Mouse (Mus musculus): Measurements from ENCODE around the gene Gnb4. TPM values are rescaled to one million over a fixed set of nuclear protein-coding genes. Genes with fewer than 3 reads are reported as not detected.

Gene Gnb4
- polyA plus RNA-seq, 1 experiment, result 31.7 TPM

DNA sequence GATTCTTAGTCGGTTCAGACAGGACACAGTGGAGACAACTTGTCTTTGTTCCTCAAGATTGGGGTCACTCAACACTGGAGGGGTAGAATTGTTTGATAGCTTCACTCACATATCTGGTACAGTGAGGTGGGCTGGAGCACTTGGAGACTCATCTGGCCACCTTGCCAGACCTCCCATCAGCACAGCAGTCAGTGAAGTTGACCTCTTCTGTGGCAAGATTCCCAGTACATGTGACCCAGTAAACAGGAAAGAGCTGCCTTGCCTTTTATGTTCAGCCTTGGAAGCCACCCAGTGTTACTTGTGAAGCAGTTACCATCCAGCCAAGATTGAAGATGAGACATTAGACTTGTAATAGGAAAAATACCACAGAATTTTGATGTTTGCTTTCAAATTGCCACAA lies 78.8 kb downstream of the Gnb4 start:
- no peaks in the 10 kb centered on the region for H3K4me1 ChIP-seq (ENCODE audit: control insufficient read depth, insufficient read depth, low read length)
- TF ChIP-seq CTCF (IDR thresholded peaks at IDR 0.05; ENCODE audit: borderline replicate concordance, insufficient read depth, low read length) (no peak), POLR2A (IDR thresholded peaks at IDR 0.05; ENCODE audit: low read depth, low read length) (no peak)
- H3K27ac ChIP-seq (ENCODE audit: insufficient read depth, low read length), result no peak overlapping the region
- no peak overlapping the region for H3K4me3 ChIP-seq (ENCODE audit: insufficient read depth, low read length)

DNA sequence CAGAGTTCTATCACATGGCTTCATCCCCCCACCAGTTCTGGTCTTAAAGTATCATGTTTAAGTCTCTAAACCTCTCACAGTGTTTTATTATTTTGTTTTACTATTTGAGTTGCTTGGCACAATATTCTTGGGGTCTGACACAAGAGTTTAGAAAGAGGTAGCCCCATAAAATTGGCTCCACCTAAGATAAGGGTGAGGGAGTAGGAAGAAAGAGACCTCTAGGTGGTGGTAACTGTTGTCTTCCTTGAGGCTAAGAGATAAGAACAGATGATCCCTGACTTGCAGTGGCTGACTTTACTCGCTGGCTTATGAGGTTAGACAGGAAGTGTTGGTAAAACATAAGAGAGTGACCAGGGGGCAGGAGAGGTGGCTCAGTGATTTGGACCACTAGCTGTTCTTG lies 80.7 kb downstream of the Gnb4 start:
- H3K4me1 ChIP-seq (ENCODE audit: control insufficient read depth, insufficient read depth, low read length), result no peaks in the 10 kb centered on the region
- TF ChIP-seq CTCF (IDR thresholded peaks at IDR 0.05; ENCODE audit: borderline replicate concordance, insufficient read depth, low read length) (no peak), POLR2A (IDR thresholded peaks at IDR 0.05; ENCODE audit: low read depth, low read length) (no peak)
- no peak overlapping the region for H3K27ac ChIP-seq (ENCODE audit: insufficient read depth, low read length)
- no peak overlapping the region for H3K4me3 ChIP-seq (ENCODE audit: insufficient read depth, low read length)

Other genes with a start within 250 kb of the Gnb4 start
- 38.5 and 45.1 TPM in 2 replicates for gene Pik3ca, start 218.9 kb downstream of the Gnb4 start, polyA plus RNA-seq (2011; ENCODE audit: insufficient read length, low read depth, missing spikeins)
- not detected in 2 replicates for gene Kcnmb3, start 124.4 kb downstream of the Gnb4 start, polyA plus RNA-seq (2011; ENCODE audit: insufficient read length, low read depth, missing spikeins)
- 60.1 and 62.1 TPM in 2 replicates for gene Zfp639, start 106.3 kb downstream of the Gnb4 start, polyA plus RNA-seq (2011; ENCODE audit: insufficient read length, low read depth, missing spikeins)
- gene Mfn1, start 87.1 kb downstream of the Gnb4 start, polyA plus RNA-seq (2011; ENCODE audit: insufficient read length, low read depth, missing spikeins), result 52.0 and 55.1 TPM in 2 replicates
- 51.3 and 62.1 TPM in 2 replicates for gene Actl6a, start 89.7 kb upstream of the Gnb4 start, polyA plus RNA-seq (2011; ENCODE audit: insufficient read length, low read depth, missing spikeins)
- gene Ndufb5, start 120.4 kb upstream of the Gnb4 start, polyA plus RNA-seq (2011; ENCODE audit: insufficient read length, low read depth, missing spikeins), result 102 and 125 TPM in 2 replicates
- gene Mrpl47, start 121.0 kb upstream of the Gnb4 start, polyA plus RNA-seq (2011; ENCODE audit: insufficient read length, low read depth, missing spikeins), result 18.9 and 22.7 TPM in 2 replicates
- gene Usp13, start 201.0 kb upstream of the Gnb4 start, polyA plus RNA-seq (2011; ENCODE audit: insufficient read length, low read depth, missing spikeins), result 6.5 and 8.9 TPM in 2 replicates

All from embryonic fibroblast, embryonic 13.5 days (primary cell).